Mouse (Mus musculus) leukemia stem cell, adult 10-12 weeks (primary cell): ENCODE results near the gene Lpcat2b. TPM values are rescaled to one million over a fixed set of nuclear protein-coding genes. Genes with fewer than 3 reads are reported as not detected.

ENCODE experiments used
- polyA plus RNA-seq: library from polyadenylated mRNA; stranded (reverse); fragments of >175 nt; gene quantifications from 2 replicates; pipeline ENCODE4 v1.2.3, GENCODE M21; 2012; ENCODE audit warnings: low replicate concordance

Lpcat2b gene
- not detected in 2 replicates for polyA plus RNA-seq

DNA sequence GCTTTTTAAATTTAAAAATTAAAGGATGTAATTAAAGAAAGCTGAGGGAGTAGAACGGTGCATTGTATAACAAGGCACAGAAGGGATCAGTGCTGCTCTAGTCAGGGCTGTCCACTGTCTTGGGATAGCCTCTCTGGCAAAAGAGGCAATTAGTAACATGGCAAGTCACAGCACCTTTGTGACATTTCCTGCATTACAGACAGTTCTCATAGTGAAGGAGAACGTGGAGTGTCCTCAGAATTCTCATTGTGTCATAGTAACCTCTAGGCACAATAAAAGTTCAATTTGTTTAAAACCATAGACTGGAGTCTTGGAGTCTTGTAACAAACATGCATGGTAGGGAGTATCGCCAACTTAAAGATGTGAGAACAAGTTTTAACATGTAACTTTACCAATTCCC, at the start of gene Lpcat2b:
Lpcat2b (plus strand) TSS at position 301 of the 400 bp plus-strand sequence.

DNA sequence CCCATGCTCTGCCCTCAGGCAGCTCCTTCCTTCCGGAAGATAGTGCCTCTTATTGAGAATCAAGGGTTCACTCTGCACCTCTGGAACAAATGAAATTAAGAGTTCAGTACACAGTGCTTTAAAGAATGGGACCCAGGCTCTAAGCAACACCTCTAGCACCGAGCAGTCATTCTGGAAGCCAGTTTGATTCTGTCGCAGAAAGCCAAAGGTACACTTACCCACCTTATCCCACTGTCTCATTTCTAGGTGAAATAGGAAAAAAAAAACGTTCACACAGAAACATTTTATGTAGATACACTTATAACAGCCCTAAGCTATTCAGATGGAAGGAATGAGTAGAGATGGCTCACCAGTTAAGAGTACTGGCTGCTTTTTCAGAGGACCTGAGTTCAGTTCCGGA, 28.9 kb upstream of the Lpcat2b start, which contains the start of gene Ephx4:
Ephx4 (plus strand) TSS at position 301 of the 400 bp plus-strand sequence.

DNA sequence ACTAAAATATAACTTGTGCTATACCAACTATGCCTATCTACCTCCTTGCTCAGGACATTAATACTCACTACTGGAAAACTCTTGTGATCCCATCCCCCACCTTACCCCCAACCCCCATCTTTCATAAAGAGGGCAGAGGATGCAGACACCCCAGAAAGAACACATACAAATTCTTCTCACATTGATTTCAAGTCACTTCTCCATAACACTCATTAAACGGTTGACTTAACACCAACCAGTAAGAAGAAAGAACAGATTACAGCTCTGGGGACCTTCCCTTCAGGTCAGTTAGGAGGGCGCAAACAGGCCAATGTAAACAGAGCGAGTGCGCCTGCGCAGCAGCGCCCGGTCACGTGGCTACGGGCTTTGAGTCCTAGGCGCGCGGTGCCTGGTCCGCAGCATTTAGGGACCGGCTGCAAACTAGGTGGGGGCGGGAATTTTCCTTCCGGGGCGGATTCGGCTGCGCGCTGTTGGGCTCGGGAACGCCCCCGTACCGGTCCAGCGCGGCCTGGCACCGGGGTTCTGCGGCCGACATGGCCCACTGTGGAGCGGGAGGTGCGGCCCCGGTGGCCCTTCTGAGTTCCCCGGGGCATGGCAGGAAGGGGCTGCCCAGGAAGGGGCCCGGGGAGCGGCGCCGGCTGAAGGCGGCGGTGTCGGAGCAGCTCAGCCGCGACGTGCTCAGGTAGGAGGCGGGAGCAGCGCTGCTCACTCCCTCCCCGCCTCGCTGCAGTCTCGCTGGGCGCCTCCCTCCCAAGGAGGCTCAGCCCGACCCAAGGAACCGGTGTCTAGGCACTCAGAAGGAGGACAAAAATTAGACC, 6.3 kb downstream of the Lpcat2b start, which contains the start of gene Btbd8:
Btbd8 (plus strand) TSS at position 534 of the 818 bp plus-strand sequence.

Other genes with a start within 250 kb of the Lpcat2b start
- gene Tgfbr3, start 141.9 kb upstream of the Lpcat2b start, polyA plus RNA-seq, result 3.3 and 7.2 TPM in 2 replicates
- gene Brdt, start 100.4 kb upstream of the Lpcat2b start, polyA plus RNA-seq, result 0.16 TPM in 1 of 2 replicates, not detected in the other
- not detected in 2 replicates for gene Ephx4, start 28.8 kb upstream of the Lpcat2b start, polyA plus RNA-seq
- gene Btbd8, start 6.4 kb downstream of the Lpcat2b start, polyA plus RNA-seq, result 0.19 and 1.7 TPM in 2 replicates
- gene Gm42669, start 76.1 kb downstream of the Lpcat2b start, polyA plus RNA-seq, result 0.05 TPM in 1 of 2 replicates, not detected in the other
- gene 1700028K03Rik, start 103.2 kb downstream of the Lpcat2b start, polyA plus RNA-seq, result not detected in 2 replicates
- 1.9 and 4.2 TPM in 2 replicates for gene Rpap2, start 165.8 kb downstream of the Lpcat2b start, polyA plus RNA-seq
- 0.25 TPM in 1 of 2 replicates, not detected in the other for gene Glmn, start 166.3 kb downstream of the Lpcat2b start, polyA plus RNA-seq